Mouse (Mus musculus) ES-CJ7 (cell line): ENCODE data around the gene Tmem254b.
"Not testable (repeated sequence)": the region's sequence is repeated elsewhere in the genome, so short reads cannot be mapped to it uniquely, and the experiment has no call there.

Experiments used
- DNase-seq: peaks from one replicate; pipeline ENCODE4 v3.0.0; 2011; ENCODE audit warnings: low read depth, low spot score

Tmem254b gene

GRCm38 (mm10) chr14:26206926-26207247 lies at the start of gene Tmem254b:
Gene Tmem254b, minus strand, starts transcription at chr14:26207041.
- not testable (repeated sequence) for DNase-seq

GRCm38 (mm10) chr14:26237183-26237582 lies 30.3 kb upstream of the Tmem254b start:
- not testable (repeated sequence) for DNase-seq

GRCm38 (mm10) chr14:26216233-26217000 lies 9.6 kb upstream of the Tmem254b start:
- DNase-seq, result not testable (repeated sequence)

GRCm38 (mm10) chr14:26206197-26206925 lies 480 bp downstream of the Tmem254b start:
- DNase-seq, result not testable (repeated sequence)

GRCm38 (mm10) chr14:26197851-26198250 lies 9.0 kb downstream of the Tmem254b start:
- DNase-seq, result not testable (repeated sequence)

- DNase-seq, result not testable (repeated sequence)
Observed at GRCm38 (mm10) chr14:26188361-26188760, 18.5 kb downstream of the Tmem254b start.

GRCm38 (mm10) chr14:26186638-26187037 lies 20.2 kb downstream of the Tmem254b start:
- not testable (repeated sequence) for DNase-seq

GRCm38 (mm10) chr14:26182380-26182779 lies 24.5 kb downstream of the Tmem254b start, which contains the start of gene Plac9b:
Gene Plac9b, minus strand, starts transcription at chr14:26182480.
- DNase-seq, result not testable (repeated sequence)

GRCm38 (mm10) chr14:26181660-26182059 lies 25.2 kb downstream of the Tmem254b start:
- not testable (repeated sequence) for DNase-seq

- DNase-seq, result not testable (repeated sequence)
Observed at GRCm38 (mm10) chr14:26175028-26175427, 31.8 kb downstream of the Tmem254b start.

- DNase-seq, result not testable (repeated sequence)
Observed at GRCm38 (mm10) chr14:26173955-26174354, 32.9 kb downstream of the Tmem254b start.

- DNase-seq, result not testable (repeated sequence)
Observed at GRCm38 (mm10) chr14:26165266-26165665, 41.6 kb downstream of the Tmem254b start.

GRCm38 (mm10) chr14:26162423-26162822 lies 44.4 kb downstream of the Tmem254b start:
- not testable (repeated sequence) for DNase-seq

GRCm38 (mm10) chr14:26161156-26161555 lies 45.7 kb downstream of the Tmem254b start:
- DNase-seq, result not testable (repeated sequence)

- not testable (repeated sequence) for DNase-seq
Observed at GRCm38 (mm10) chr14:26156032-26156431, 50.8 kb downstream of the Tmem254b start.
